Mouse (Mus musculus): ENCODE results near the gene Sgpl1.

- no peak for TF ChIP-seq CTCF (IDR thresholded peaks at IDR 0.05; ENCODE audit: control insufficient read depth, insufficient read depth, insufficient read length)
- no peak for TF ChIP-seq MYOD1 (IDR thresholded peaks at IDR 0.05; ENCODE audit: control insufficient read depth, insufficient read length, low read depth)
- TF ChIP-seq USF1 (IDR thresholded peaks at IDR 0.05; ENCODE audit: low read depth), result no peak
Measured at GRCm38 (mm10) chr10:61130959-61131358, 16.5 kb downstream of the Sgpl1 start.

All from C2C12 (cell line).